Mouse (Mus musculus): Measurements from ENCODE around the gene Ptprf. TPM values are rescaled to one million over a fixed set of nuclear protein-coding genes. Genes with fewer than 3 reads are reported as not detected.

The Ptprf gene
- polyA plus RNA-seq, 1 experiment: 165 TPM

- peaks cover 2% of the 10 kb centered on the region; the same call in 1 of the 2 replicates for H3K4me1 ChIP-seq (replicated peaks; ENCODE audit: control insufficient read depth, insufficient read depth, low read length)
- H3K27ac ChIP-seq (ENCODE audit: control insufficient read depth, insufficient read depth, low read length): no peak overlapping the region
- 92% methylated on average over 7 of the region's 7 CpGs for WGBS
- TF ChIP-seq CTCF (IDR thresholded peaks at IDR 0.05; ENCODE audit: borderline replicate concordance, control insufficient read depth, extremely low read depth, insufficient read depth, low read length, poor library complexity) (no peak), POLR2A (IDR thresholded peaks at IDR 0.05; ENCODE audit: control insufficient read depth, extremely low read depth, insufficient read depth, low read length, poor library complexity) (no peak)
- H3K36me3 ChIP-seq (ENCODE audit: control insufficient read depth, insufficient read depth, low read length): 0 out of 2 replicates have a peak, but pooled peaks cover 4% of the 10 kb centered on the region
- DNase-seq: no peak
- no peak overlapping the region for H3K4me3 ChIP-seq (ENCODE audit: control insufficient read depth, insufficient read depth, low read length)
- no peaks in the 10 kb centered on the region for H3K27me3 ChIP-seq (ENCODE audit: control insufficient read depth, insufficient read depth, low read length)
Measured at GRCm38 (mm10) chr4:118280506-118280905, 10.7 kb downstream of the Ptprf start.

GRCm38 (mm10) chr4:118276520-118277232 is 14.5 kb downstream of the Ptprf start:
- Histone ChIP-seq H3K4me1 (replicated peaks; ENCODE audit: control insufficient read depth, insufficient read depth, low read length) (peaks cover 24% of the 10 kb centered on the region), H3K36me3 (ENCODE audit: control insufficient read depth, insufficient read depth, low read length) (0 out of 2 replicates have a peak, but pooled peaks cover 7% of the 10 kb centered on the region), H3K27me3 (ENCODE audit: control insufficient read depth, insufficient read depth, low read length) (no peaks in the 10 kb centered on the region), H3K4me3 (ENCODE audit: control insufficient read depth, insufficient read depth, low read length) (no peak overlapping the region), H3K27ac (ENCODE audit: control insufficient read depth, insufficient read depth, low read length) (no peak overlapping the region)
- 84% methylated on average over 9 of the region's 9 CpGs for WGBS
- DNase-seq: no peak
- TF ChIP-seq POLR2A (IDR thresholded peaks at IDR 0.05; ENCODE audit: control insufficient read depth, extremely low read depth, insufficient read depth, low read length, poor library complexity) (no peak), CTCF (IDR thresholded peaks at IDR 0.05; ENCODE audit: borderline replicate concordance, control insufficient read depth, extremely low read depth, insufficient read depth, low read length, poor library complexity) (no peak)

GRCm38 (mm10) chr4:118275601-118276519 is 15.3 kb downstream of the Ptprf start:
- no peak for TF ChIP-seq CTCF (IDR thresholded peaks at IDR 0.05; ENCODE audit: borderline replicate concordance, control insufficient read depth, extremely low read depth, insufficient read depth, low read length, poor library complexity)
- no peak for TF ChIP-seq POLR2A (IDR thresholded peaks at IDR 0.05; ENCODE audit: control insufficient read depth, extremely low read depth, insufficient read depth, low read length, poor library complexity)
- H3K36me3 ChIP-seq (ENCODE audit: control insufficient read depth, insufficient read depth, low read length): peaks cover 7% of the 10 kb centered on the region; the same call in 1 of the 2 replicates
- H3K4me1 ChIP-seq (replicated peaks; ENCODE audit: control insufficient read depth, insufficient read depth, low read length): peaks cover 27% of the 10 kb centered on the region
- H3K4me3 ChIP-seq (ENCODE audit: control insufficient read depth, insufficient read depth, low read length): no peak overlapping the region
- H3K27me3 ChIP-seq (ENCODE audit: control insufficient read depth, insufficient read depth, low read length): no peaks in the 10 kb centered on the region
- no peak overlapping the region for H3K27ac ChIP-seq (ENCODE audit: control insufficient read depth, insufficient read depth, low read length)
- no peak for DNase-seq
- WGBS: 85% methylated on average over 6 of the region's 6 CpGs

- Histone ChIP-seq H3K27ac (ENCODE audit: control insufficient read depth, insufficient read depth, low read length) (no peak overlapping the region), H3K4me1 (replicated peaks; ENCODE audit: control insufficient read depth, insufficient read depth, low read length) (peaks cover 27% of the 10 kb centered on the region), H3K4me3 (ENCODE audit: control insufficient read depth, insufficient read depth, low read length) (no peak overlapping the region), H3K36me3 (ENCODE audit: control insufficient read depth, insufficient read depth, low read length) (peaks cover 7% of the 10 kb centered on the region; the same call in 1 of the 2 replicates), H3K27me3 (ENCODE audit: control insufficient read depth, insufficient read depth, low read length) (no peaks in the 10 kb centered on the region)
- WGBS: 89% methylated on average over 7 of the region's 7 CpGs
- DNase-seq: no peak
- TF ChIP-seq POLR2A (IDR thresholded peaks at IDR 0.05; ENCODE audit: control insufficient read depth, extremely low read depth, insufficient read depth, low read length, poor library complexity) (no peak), CTCF (IDR thresholded peaks at IDR 0.05; ENCODE audit: borderline replicate concordance, control insufficient read depth, extremely low read depth, insufficient read depth, low read length, poor library complexity) (no peak)
Measured at GRCm38 (mm10) chr4:118274521-118274920, 16.7 kb downstream of the Ptprf start.

GRCm38 (mm10) chr4:118273998-118274397 is 17.2 kb downstream of the Ptprf start:
- no peak overlapping the region for H3K27ac ChIP-seq (ENCODE audit: control insufficient read depth, insufficient read depth, low read length)
- H3K4me3 ChIP-seq (ENCODE audit: control insufficient read depth, insufficient read depth, low read length): no peak overlapping the region
- no peaks in the 10 kb centered on the region for H3K27me3 ChIP-seq (ENCODE audit: control insufficient read depth, insufficient read depth, low read length)
- 93% methylated on average over 8 of the region's 8 CpGs for WGBS
- H3K4me1 ChIP-seq (replicated peaks; ENCODE audit: control insufficient read depth, insufficient read depth, low read length): peaks cover 27% of the 10 kb centered on the region
- TF ChIP-seq POLR2A (IDR thresholded peaks at IDR 0.05; ENCODE audit: control insufficient read depth, extremely low read depth, insufficient read depth, low read length, poor library complexity) (no peak), CTCF (IDR thresholded peaks at IDR 0.05; ENCODE audit: borderline replicate concordance, control insufficient read depth, extremely low read depth, insufficient read depth, low read length, poor library complexity) (no peak)
- peaks cover 7% of the 10 kb centered on the region; the same call in 1 of the 2 replicates for H3K36me3 ChIP-seq (ENCODE audit: control insufficient read depth, insufficient read depth, low read length)
- DNase-seq: no peak

GRCm38 (mm10) chr4:118273545-118273944 is 17.7 kb downstream of the Ptprf start:
- Histone ChIP-seq H3K4me3 (ENCODE audit: control insufficient read depth, insufficient read depth, low read length) (no peak overlapping the region), H3K4me1 (replicated peaks; ENCODE audit: control insufficient read depth, insufficient read depth, low read length) (peaks cover 27% of the 10 kb centered on the region), H3K27me3 (ENCODE audit: control insufficient read depth, insufficient read depth, low read length) (no peaks in the 10 kb centered on the region), H3K27ac (ENCODE audit: control insufficient read depth, insufficient read depth, low read length) (0 out of 2 replicates have a peak overlapping the region, but pooled peaks have one; percentile 24), H3K36me3 (ENCODE audit: control insufficient read depth, insufficient read depth, low read length) (peaks cover 10% of the 10 kb centered on the region; the same call in 1 of the 2 replicates)
- TF ChIP-seq CTCF (IDR thresholded peaks at IDR 0.05; ENCODE audit: borderline replicate concordance, control insufficient read depth, extremely low read depth, insufficient read depth, low read length, poor library complexity) (no peak), POLR2A (IDR thresholded peaks at IDR 0.05; ENCODE audit: control insufficient read depth, extremely low read depth, insufficient read depth, low read length, poor library complexity) (no peak)
- DNase-seq: no peak
- 78% methylated on average over 5 of the region's 5 CpGs for WGBS

Measured in thymus, adult 2 months (tissue).